Mouse (Mus musculus) cerebellum, adult 2 months (tissue): ENCODE measurements at regions not wholly inside any gene's neighbourhood (a gene's known extent, or its start where the extent isn't known, plus 50 kb on each side); places are given as distances from the start of the nearest gene placed in this dataset.

ENCODE experiments used
- CTCF ChIP-seq: fragments of 200-500 bp; IDR thresholded peaks from 2 replicates; pipeline ENCODE4 v1.5.1; 2011; ENCODE audit warnings: low read depth, mild to moderate bottlenecking, control low read depth, low read length, moderate library complexity, borderline replicate concordance; ENCODE audit not compliant: insufficient read depth
- POLR2A ChIP-seq: fragments of 200-500 bp; IDR thresholded peaks from 2 replicates; pipeline ENCODE4 v1.6.1; 2011; ENCODE audit warnings: low read length, control low read depth, borderline replicate concordance; ENCODE audit not compliant: insufficient read depth

- no peak for TF ChIP-seq CTCF
- TF ChIP-seq POLR2A: no peak
Observed at GRCm38 (mm10) chr11:24315582-24315981, 237.7 kb downstream of the Bcl11a start.
